ENCODE assay signal across 18 mouse cellular contexts in the genomic region with DNA sequence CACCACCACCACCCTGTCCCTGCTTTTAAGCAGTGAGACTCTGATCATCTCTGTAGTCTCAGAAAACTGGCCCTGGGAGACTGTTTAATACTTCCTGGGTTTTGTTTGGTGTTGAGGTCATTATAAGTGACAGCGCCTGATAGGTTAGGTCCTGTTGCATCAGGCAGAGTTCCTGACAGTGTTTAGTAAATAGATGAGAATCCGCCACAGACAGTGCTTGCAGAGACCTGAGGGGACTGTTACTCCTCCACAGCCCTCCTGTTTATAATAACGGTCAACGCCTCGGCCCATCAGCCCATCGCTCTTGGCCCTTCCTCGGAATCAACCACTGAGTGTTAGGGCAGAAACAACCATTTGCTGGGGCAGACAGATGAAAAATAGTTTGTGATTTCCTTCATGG.
"Had no signal": no experiment of that assay in that cellular context is flagged by ENCODE, and none has a peak within 500 bp of the region (broad histone marks: within the 10 kb centered on the region; RNA-seq: fewer than 3 reads in every experiment).

No protein-coding gene starts in this region.

- H3K9me3 ChIP-seq: limb, embryonic 10.5 days; limb, embryonic 13.5 days; liver, embryonic 13.5 days; midbrain, embryonic 10.5 days; midbrain, embryonic 13.5 days had no signal

- H3K4me2 ChIP-seq: limb, embryonic 13.5 days; midbrain, embryonic 13.5 days had no signal

- H3K9ac ChIP-seq: limb, embryonic 13.5 days; liver, embryonic 13.5 days; midbrain, embryonic 13.5 days had no signal

- H3K27ac ChIP-seq: kidney, postnatal 0 days; layer of hippocampus, adult 2 months; limb, embryonic 10.5 days; limb, embryonic 13.5 days; liver, embryonic 13.5 days; midbrain, embryonic 10.5 days; midbrain, embryonic 13.5 days; stomach, postnatal 0 days had no signal

- DNase-seq: kidney, adult 2 months; kidney, postnatal 25 days; layer of hippocampus, adult 9-11 months; liver; liver, embryonic 13.5 days; thymus, adult 2 months; thymus, postnatal 14 days; thymus, postnatal 4 days had no signal

- ATAC-seq: intestine, embryonic 16.5 days; midbrain, embryonic 13.5 days; midbrain, embryonic 16.5 days had no signal

- H3K27me3 ChIP-seq: limb, embryonic 13.5 days; liver, embryonic 13.5 days; midbrain, embryonic 13.5 days had no signal

- H3K4me1 ChIP-seq: limb, embryonic 10.5 days; limb, embryonic 13.5 days; midbrain, embryonic 13.5 days had no signal

- H3K36me3 ChIP-seq: limb, embryonic 10.5 days; limb, embryonic 13.5 days; liver, embryonic 13.5 days; midbrain, embryonic 10.5 days; midbrain, embryonic 13.5 days had no signal

- H3K4me3 ChIP-seq: layer of hippocampus, adult 2 months; limb, embryonic 10.5 days; limb, embryonic 13.5 days; liver, embryonic 13.5 days; megakaryocyte, embryonic 14.5 days; midbrain, embryonic 10.5 days; midbrain, embryonic 13.5 days had no signal
